Mouse (Mus musculus) brain, embryonic 14.5 days (tissue): Measurements from ENCODE around the gene Bcl9.
A peak's percentile ranks its signal among the peaks of the same experiment; 100 is the strongest.

Experiments used
- CTCF ChIP-seq: fragments of 200-500 bp; IDR thresholded peaks from 2 replicates; pipeline ENCODE4 v1.5.1; 2012; ENCODE audit warnings: inconsistent platforms, mild to moderate bottlenecking, moderate library complexity, borderline replicate concordance; ENCODE audit not compliant: insufficient read depth, insufficient read length; ENCODE audit errors: extremely low read depth
- POLR2A ChIP-seq: fragments of 200-500 bp; IDR thresholded peaks from 2 replicates; pipeline ENCODE4 v1.6.1; 2012; ENCODE audit warnings: mild to moderate bottlenecking, inconsistent platforms, borderline replicate concordance; ENCODE audit not compliant: poor library complexity, insufficient read depth, insufficient read length, severe bottlenecking; ENCODE audit errors: extremely low read depth

- TF ChIP-seq CTCF (peak; percentile 19; the same call in 1 of the 2 replicates), POLR2A (no peak)
These were observed 35.5 kb downstream of the Bcl9 start for GRCm38 (mm10) chr3:97262235-97262634.
